Mouse (Mus musculus): ENCODE measurements at regions not wholly inside any gene's neighbourhood (a gene's known extent, or its start where the extent isn't known, plus 50 kb on each side); places are given as distances from the start of the nearest gene placed in this dataset.

- DNase-seq, result peak; percentile 49
These were observed 125.3 kb downstream of the Usp46 start for GRCm38 (mm10) chr5:73942950-73943349.

- no peak for DNase-seq
These were observed 122.6 kb downstream of the Usp46 start for GRCm38 (mm10) chr5:73945671-73946070.

- DNase-seq, result no peak
These were observed 122.1 kb downstream of the Usp46 start for GRCm38 (mm10) chr5:73946164-73946563.

GRCm38 (mm10) chr5:73948031-73948899 is 120.0 kb downstream of the Usp46 start:
- DNase-seq, result no peak

All from cerebellum, adult 11-12 months (tissue).